Mouse (Mus musculus) layer of hippocampus, adult 9-11 months (tissue): Measurements from ENCODE around the gene Stra6.

ENCODE experiments used
- DNase-seq: peaks from one replicate; pipeline ENCODE4 v3.0.0; 2022

Gene Stra6

DNA sequence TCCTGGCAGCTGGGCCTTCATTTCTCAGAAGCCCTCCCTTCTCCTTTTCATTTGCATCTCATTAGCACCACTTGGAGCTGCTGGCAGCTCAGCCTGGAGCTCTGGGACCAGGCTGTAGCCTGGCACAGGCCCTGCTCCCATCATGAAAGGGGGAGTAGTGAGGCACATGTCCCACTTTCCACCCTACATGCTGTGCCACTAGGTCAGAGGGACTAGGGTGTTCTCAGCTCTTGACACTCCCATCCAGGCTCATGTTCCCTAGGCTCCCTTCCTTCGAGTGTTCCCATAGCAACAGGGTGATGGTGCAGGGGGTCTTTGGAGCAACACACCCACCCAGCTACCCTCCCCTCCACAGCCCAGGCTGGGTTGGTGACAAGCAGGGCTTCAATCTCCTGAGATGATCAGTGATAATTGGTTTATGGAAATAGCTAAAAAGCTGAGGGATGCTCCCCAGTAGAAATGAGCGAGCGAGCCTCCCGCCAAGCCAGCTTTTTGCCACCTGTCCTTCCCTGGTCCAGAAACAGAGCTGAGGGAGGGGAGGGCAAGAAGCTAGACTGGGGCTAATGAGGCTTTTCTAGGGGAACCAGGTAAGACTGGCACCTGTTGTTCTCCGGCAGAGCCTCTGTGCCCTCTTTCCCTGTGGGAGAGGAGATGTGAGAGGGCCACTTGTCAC, 33.2 kb downstream of the Stra6 start:
- DNase-seq: peak; percentile 90

- no peak for DNase-seq
Observed at GRCm38 (mm10) chr9:58099836-58100565, 36.4 kb downstream of the Stra6 start.

DNA sequence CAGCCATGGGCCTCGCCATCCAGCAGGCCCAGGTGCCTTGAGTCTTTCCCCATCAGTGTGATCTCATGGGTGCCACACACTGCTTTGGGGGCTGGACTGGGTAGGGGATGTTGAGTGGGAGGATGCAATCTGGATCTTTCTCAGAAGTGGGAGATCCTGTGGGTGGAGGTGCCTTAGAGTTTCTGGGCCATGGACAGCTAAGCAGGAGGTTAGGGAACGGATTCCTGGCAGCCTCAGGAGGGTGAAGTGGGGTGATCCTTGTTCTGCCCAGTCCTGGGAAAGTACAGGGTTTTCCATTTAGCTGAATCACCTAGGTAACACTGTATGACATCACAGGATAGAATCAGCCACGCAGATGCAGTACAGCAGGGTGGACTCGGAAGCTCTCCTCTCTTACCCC, 38.4 kb downstream of the Stra6 start:
- DNase-seq: peak; percentile 84

DNA sequence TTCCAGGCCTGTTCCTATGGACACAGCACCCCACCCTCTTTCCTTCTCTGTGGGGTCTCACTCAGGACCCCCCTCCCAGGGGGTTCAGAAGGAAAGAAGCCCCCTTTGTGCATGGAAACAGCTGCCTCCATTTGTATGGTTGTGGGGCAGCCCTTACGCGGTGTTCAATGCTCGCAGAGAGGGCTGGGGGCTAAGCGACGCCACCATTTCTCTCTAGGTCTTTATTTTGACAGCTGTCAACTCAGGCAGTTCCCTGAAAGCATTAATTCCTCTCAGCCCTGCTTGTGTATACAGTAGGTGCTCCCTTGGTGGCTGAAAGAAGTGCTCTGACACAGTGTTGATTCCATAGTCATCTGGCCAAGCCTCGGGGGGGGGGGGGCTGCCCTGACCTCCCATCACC, 40.1 kb downstream of the Stra6 start:
- no peak for DNase-seq

GRCm38 (mm10) chr9:58105595-58106169, 42.1 kb downstream of the Stra6 start:
- no peak for DNase-seq

DNA sequence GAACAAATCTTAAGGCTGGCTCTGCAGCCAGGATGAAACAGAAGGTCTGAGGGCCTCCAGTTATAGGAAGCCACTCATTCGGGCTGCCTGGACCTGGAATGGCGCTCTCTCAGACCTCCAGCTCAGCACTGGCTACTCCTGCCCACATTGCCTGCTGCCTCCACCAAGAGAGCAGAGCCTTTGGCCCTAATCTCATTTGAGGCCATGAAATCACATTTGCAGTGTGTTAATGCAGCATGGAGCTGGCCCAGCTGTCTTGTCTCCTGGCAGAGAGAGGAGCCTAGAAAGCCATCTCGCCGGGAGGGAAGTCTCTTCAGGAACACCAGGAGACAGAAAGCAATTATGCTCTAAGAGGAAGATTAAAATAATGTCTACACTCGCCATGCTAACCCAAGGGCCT, 43.9 kb downstream of the Stra6 start:
- no peak for DNase-seq

GRCm38 (mm10) chr9:58110787-58111186, 47.2 kb downstream of the Stra6 start:
- no peak for DNase-seq

- DNase-seq: peak; percentile 92
Observed at GRCm38 (mm10) chr9:58111431-58111830, 47.8 kb downstream of the Stra6 start.

GRCm38 (mm10) chr9:58112321-58112751, 48.7 kb downstream of the Stra6 start:
- DNase-seq: no peak

- DNase-seq: no peak
Observed at GRCm38 (mm10) chr9:58112866-58113278, 49.3 kb downstream of the Stra6 start.

- DNase-seq: no peak
Observed at GRCm38 (mm10) chr9:58113279-58113884, 49.8 kb downstream of the Stra6 start.

DNA sequence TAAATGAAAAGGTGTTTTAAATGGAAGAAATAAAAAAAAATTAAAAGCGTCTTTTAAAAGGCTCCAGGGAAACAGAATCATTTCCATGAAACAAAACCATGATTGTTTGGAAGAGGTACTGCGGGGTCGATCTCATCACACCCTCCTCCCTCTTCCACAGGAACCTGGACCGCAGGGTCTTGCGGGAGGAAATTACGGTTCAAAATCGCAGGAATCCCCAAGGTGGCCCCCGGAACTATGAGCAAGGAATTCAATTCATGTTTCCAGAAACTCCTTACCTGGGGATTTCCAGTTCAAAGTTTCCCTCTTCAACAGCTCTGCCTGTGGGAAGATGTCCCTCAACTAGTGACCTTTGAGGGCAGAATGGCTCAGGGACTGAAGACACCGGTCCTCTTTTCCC, 50.4 kb downstream of the Stra6 start:
- no peak for DNase-seq

DNA sequence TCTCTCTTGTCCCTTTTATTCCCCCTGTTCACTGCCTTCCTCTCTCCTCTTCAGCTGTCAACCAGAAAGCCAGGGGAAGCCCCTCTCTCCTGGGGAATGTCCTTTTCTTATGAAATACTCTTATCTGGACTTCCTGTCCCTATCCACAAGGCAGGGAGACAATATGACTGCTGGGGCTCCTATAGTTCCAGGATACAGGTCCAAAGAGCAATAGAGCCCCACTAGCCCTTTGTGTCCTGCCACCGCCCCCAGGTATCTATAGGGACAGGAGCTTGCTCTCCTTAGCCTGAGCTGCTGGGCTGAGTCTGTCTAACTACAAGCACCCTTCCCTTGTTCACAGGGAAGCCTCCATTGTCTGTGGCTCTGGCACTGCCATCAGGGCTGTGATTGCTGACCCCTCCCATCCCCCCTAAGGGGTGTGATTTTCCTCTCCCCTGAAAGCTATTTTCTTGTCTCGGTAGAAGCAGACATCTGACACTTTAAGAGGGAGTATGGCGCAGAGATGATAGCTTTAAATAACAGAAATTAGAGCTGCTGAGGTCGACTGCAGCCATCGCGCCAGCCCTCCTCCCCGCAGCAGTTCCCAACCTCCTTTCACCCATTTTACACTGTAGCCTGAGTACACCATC, 51.8 kb downstream of the Stra6 start:
- no peak for DNase-seq

GRCm38 (mm10) chr9:58116024-58116651, 52.5 kb downstream of the Stra6 start:
- DNase-seq: no peak

GRCm38 (mm10) chr9:58118671-58119070, 55.1 kb downstream of the Stra6 start, which contains the start of gene Ccdc33:
Ccdc33 (minus strand) TSS chr9:58118823.
- DNase-seq: no peak

GRCm38 (mm10) chr9:58125085-58125484, 61.5 kb downstream of the Stra6 start:
- DNase-seq: no peak

- DNase-seq: no peak
Observed at GRCm38 (mm10) chr9:58125811-58126210, 62.2 kb downstream of the Stra6 start.

GRCm38 (mm10) chr9:58128926-58129413, 65.4 kb downstream of the Stra6 start:
- no peak for DNase-seq

DNA sequence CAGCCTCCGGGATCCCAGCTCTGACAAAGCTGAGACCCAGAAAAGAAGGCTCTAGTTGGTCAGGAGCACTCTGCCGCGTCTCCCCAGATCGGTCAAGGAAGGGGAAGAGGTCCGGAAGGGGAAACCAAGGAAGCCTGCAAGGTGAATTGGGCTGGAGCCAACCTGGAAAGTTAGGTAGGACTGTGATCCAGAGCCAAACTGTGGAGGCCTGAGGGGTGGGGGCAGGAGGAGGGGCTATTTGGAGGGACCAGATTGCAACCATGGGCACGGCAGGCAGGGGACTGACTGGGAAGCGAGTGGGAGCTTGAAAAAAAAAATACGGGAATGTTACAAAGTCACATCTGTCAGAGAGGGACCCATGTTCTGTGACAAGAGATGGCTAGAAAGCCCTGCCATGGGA, 65.9 kb downstream of the Stra6 start:
- no peak for DNase-seq

DNA sequence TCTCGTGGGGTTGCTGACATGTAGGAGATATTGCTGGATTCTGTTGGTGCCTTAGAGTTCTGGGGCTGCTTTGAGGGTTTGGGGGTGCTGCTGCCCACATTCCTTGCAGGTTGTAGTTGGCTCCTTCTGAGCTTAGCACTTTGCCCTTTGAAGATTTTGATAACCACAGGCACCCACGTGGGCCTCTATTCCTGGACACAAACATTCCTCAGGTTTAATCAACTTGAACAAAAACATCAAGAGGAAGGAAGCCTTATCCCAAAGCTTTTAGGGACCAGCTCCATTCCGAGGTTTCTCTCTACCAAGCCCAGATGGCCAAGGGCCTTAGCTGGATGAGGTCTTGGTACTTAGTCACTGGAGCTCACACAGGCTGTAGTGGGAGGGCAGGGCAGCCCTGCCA, 67.3 kb downstream of the Stra6 start:
- DNase-seq: no peak

DNA sequence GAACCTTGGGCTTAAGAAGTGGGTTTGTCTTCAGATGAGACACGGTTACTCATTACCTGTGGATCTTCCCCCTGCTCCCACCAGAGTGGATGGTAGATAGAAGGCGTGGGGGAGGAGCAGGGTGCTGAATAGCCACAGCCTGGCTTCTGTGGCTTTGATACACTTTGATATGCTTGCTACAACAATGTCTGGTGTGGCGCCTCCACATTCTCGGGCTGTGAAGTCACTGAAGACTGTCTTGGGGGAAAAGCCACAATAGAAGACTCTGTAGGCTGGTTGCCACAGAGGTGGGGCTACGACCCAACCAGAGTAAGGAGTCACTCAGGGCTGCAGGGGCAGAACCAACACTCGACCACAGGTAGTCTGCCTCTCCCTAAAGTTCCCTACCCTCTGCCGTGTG, 68.1 kb downstream of the Stra6 start:
- no peak for DNase-seq
